Mouse (Mus musculus) forelimb bud, embryonic 11.5 days (tissue): Measurements from ENCODE around the gene Ptbp3.
A peak's percentile ranks its signal among the peaks of the same experiment; 100 is the strongest.

Source experiments
- DNase-seq: peaks from one replicate; pipeline ENCODE4 v3.0.0-alpha.2; 2012; ENCODE audit warnings: low read depth, low spot score

Ptbp3 gene

DNA sequence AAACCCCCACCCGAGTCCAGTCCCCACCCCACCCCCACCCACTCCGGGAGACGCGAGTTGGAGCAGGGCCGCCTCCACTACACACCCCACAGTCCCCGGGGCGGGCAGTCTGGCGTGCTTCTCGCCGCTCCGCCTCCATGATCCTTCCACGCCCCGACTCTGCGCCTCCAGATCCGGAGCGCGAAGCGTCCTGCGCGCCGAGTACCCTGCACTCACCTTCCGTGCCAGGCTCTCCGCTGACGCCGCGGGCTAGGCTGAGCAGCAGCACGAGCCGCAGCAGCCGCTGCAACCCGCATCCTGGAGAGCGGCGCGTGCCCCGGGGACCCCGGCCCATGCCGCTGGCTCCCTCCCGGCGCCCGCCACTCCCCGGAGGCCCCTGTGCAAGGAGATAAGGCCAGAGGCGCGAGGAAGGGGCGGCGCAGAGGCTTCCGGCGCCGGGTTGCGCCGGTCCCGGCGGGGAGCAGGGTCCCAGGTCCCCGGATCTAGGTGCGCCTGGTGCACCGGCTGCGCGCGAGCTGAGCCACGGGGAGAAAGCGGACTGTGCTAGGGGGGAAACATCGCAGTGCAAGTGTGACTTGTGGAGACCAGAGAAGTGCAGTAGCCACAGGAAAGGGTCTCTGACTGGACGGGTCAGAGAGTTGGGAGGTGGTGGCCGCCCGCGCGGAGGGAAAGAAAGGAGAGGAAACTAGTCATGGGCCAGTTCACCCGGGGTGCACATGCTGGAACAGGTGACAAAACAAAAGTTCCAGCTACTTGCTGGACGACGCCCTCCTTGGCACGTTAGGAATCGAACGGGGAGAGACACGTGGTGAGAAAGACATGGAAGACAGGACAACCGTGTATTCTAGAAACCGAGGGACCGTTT, 110.9 kb downstream of the Ptbp3 start, which contains the start of gene Susd1:
Gene Susd1 (minus strand): TSS at position 644 of the 865 bp plus-strand sequence.
- peak; percentile 34 for DNase-seq

DNA sequence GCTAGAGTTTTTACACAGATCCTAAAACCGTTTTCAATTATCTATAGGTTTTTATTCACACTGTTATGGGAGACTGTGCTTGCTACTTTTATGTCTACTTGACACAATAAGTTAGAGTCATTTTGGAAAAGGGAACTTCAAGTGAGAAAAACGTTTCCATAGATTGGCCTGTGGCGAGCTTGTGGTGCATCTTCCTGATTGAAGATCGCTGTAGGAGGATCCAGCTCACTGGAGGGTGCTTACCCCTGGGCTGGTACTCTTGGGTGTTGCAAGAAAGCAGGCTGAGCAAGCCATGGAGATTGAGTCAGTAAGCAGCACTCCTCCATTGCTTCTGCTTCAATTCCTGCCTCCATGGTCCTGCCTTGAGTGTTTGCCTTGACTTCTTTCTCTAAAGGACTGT, 113.2 kb downstream of the Ptbp3 start:
- DNase-seq: no peak

DNA sequence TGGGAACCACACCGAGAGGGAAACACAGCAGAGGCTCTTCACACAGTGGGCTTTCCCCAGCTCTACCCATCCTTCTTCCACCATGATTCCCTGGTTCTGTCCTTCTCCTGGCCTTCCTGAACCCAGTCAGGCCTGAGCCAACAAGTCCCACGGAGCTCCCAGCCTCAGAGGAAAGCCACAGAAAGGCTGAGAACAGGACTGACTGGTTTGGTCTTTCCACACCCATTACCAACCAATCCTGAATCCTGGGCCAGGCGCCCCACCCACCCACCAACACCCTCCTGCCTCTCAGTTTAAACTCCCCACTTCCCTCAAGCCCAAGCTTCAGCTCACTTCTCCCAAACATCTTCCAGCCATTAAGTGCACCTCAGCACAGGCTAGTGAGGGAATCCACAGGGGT, 115.1 kb downstream of the Ptbp3 start:
- no peak for DNase-seq

DNA sequence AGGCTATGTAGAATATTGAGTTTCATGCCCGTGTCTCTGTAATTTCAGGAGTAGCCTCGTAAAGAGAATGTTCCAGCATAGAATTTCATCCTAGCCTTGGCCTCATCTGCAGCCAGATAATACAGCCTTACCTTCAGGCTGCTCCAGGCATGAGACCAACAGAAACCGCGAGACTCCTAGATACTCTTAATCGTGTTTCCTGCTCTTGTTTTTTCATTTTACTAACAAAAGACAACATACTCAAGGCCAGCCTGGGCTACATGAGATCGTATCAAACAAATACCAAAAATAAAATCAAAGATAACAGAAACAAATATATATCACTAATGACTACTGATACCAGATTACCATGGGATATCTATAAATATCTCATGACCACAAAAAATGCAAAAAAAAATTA, 120.0 kb downstream of the Ptbp3 start:
- DNase-seq: no peak

DNA sequence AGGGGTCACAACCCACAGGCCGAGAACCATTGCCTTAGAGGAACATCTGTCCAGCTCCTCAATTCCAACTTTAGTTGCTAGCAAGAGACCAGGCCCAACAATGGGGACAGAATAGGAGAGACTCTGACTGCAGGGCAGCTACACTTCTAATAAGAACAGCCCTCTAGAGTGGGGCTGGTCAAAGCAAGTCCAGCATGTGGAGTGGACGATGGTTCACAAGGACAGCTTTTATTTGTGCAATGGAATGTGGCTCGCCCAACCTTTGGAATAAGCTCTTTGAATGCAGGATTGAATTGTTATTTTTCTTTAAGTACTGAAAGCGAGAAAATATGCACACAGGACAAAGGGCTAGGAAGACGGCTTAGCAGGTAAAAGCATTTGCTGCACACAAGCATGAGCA, 122.7 kb downstream of the Ptbp3 start:
- no peak for DNase-seq

DNA sequence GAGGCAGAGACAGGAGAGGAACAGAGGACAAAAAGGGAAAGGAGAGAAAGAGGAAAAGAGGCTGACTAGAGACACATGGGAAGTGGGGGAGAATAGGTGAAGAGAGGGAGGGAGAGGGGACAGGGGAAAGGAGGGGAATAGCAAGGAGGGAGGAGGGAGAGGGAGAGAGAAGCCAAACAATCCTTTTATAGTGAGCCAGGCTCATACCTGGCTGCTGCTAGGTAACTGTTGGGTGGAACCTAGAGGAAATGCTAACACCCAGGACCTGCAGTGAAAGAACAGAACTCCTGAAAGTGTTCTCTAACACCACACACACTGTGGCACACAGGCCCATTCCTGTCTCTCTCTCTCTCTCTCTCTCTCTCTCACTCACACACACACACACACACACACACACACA, 126.4 kb downstream of the Ptbp3 start:
- no peak for DNase-seq

DNA sequence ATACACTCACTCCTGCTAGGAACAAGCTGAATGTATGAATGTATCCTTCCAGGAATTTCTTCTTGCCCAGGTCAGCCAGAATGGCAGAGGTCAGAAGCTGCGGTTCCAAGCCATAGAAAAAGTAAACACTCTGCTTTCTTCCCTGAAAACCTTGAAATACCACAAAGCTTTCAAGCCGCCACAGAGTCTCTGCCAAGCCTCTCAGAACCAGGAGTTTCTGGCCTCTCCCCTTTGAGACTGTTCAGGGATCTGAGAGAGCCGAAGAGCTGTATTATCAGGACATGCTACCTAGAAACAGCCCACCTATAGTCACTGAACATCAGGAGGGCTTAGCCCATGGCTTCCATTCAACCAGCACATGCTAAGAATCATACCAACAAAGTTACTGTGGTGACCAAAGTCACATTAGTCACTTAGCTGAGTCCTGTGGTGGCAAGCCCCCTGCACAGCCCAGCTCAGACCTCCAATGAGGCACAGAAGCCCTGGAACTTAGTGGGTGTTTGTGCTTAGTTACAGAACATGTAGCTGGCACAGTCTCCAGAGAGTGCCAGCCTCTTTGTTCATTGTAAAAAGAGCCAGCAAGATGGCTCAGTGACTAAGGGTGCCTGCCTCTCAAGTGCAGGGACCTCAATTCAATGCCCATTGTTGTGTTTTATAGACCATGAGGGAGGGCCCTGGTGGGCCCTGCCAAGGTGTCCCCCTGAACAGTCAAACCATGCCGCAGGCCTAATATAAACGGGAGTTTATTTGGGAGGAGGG, 127.0 kb downstream of the Ptbp3 start:
- no peak for DNase-seq
